Mouse (Mus musculus) NIH3T3 (cell line): Measurements from ENCODE around the gene Zfp385b.

Source experiments
- DNase-seq: peaks from one replicate; pipeline ENCODE4 v3.0.0-alpha.2; 2012; ENCODE audit warnings: low read depth

Gene Zfp385b

GRCm38 (mm10) chr2:77379332-77379731, 440.1 kb downstream of the Zfp385b start:
- DNase-seq = no peak

DNA sequence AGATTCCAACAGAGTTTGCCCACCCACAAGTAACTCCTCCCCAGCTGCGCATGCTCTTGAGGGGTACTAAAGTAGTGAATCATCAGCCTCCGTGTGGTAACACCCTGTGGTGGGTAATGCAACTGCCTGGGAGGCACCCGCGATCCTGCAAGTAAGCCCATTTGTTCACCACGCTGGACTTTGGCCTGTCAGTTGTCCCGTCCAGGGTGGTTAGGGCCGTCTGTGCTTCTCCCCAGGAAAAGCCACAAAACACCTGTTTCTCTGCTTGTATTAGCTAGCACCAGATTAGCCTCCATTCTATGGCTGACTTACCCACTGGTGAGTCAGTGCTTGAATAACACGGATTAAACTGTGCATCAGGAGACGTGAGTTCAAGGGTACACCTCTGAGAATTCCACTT, 442.6 kb downstream of the Zfp385b start:
- DNase-seq = no peak

- no peak for DNase-seq
Measured at GRCm38 (mm10) chr2:77375155-77375554, 444.3 kb downstream of the Zfp385b start.

DNA sequence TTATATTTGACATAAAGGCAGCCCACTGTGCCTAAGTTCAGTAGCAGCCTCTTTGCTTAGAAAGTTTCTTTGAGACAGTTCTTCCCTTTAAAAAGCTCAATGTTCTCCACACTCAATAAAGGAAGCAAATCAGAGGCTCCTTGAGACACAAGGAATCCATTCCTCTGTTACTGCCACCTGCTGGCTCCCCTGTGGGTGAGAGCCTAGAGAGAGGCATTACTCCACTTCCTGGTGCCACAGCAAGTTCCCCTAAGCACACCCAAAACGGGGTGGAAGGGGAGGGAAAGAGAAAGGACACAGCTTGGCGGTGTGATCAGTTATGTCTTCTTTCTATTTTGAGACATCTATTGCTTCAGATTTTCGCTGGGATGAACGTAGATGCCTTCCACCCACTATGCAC, 450.3 kb downstream of the Zfp385b start:
- DNase-seq = peak; percentile 30
